Mouse (Mus musculus): ENCODE measurements around the gene Tmem255a.

The Tmem255a gene

DNA sequence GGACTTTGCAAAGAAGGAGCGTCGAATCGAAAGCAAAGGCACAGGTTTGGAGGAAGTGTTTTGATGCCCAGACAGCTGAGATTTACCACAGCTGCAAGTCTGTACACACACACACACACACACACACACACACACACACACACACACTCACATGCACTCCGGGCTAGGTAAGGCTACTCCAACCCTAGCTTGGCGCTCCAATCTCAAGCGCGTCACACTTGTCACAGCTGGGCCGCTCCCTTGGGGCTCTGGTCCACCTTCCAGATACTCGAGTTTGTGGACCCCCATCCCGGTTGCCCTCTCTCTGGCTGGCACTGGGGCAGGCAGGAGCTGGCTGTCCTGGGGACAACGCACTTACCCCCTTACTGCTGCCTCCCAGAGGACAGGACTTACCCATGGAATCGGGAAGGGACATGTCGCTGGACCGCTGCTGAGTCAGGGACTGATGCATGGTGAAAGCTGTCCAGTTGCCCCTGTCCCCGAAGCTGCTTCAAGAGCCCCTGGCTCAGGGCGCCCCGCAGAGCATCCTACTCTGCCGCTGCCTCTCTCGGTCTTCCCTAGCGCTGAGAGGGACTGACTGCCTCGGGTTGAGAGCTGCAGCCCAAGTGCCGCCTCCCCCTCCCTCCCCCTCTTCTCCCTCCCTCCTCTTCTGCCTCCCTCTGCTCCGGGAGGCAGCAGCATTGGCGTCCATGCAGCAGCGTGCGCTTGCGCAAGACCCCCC, at the start of gene Tmem255a:
Tmem255a (minus strand) TSS at position 589 of the 721 bp plus-strand sequence.
- no peak for DNase-seq

DNA sequence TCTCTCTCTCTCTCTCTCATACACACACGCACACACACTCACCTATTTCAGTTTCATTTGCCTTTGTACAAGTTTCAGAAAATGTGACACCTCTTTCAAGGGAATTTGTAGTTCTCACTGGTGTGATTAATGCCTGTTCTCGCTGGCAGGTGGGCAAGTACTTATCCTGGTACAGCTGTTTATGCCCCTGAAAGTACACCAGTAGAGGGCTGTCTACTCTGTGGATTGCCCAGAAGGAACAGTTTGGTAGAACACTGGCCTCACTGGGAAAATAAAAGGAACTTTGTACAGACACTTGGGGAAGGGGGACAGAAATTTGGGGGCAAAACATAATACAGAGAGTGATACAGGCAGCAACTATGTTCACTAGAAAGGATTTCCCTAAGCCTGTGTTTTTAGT, 7.4 kb upstream of the Tmem255a start:
- peak; percentile 6 for DNase-seq

DNA sequence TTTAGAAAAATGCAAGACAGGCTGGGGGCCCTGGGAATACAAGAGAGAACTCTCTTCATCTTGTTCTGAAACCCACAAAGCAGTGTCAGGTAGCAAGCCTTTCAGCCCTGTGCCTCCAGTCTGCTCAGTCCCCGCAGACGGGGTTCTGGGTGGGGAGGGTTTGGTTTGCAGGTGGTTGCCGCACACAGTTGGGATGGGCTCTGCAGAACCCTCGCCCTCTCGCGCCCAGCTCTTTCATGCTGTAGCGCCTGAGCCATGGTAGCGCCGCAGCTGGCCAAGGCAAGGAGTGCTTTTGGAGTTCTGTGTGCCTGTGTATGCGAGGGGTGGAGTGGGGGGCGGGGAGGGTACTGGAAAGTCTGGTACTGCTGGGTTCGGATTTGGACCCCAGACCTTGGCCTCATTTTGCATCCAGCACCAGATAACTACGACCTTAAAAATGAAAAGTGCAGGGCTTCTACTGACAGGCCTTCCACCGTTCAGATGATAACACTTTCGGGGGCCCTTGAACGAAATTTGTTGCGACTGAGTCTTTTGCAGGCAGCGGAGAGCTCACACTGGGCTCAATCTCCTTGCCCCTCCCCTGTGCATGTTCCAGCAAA, 1.8 kb downstream of the Tmem255a start:
- peak; percentile 3 for DNase-seq

DNA sequence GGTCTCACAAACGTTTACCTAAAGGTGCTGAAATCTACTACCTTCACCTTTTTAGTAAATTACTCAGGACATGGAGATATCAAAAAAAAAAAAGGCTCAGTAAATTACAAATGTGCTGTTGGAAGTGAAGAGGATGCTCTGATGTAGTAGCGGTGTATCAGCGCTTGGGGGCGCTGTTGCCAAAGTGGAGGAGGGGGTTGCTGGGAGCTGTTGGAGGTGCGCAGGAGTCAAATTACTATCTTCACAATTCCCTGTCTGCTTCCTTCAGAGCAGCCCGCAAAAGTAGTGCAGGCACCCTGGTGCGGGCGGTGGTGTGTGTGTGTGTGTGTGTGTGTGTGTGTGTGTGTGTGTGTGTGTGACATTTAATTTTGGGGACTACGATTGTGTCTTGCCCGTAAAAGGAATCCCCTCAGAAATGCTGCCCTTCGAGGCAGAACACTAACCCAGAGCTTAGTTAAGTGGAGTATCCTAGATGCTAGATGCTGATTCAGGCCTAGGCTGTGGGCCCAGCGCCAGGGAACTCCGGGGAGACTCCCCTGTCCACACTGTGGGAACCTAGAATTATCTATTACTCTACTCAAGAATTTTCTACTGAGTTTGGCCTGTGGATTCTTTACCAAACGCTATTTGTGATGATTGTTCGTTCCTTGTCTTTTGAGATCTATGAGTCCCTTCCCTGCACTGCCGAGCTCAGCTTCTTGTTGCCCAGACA, 2.4 kb downstream of the Tmem255a start:
- DNase-seq = peak; percentile 34

DNA sequence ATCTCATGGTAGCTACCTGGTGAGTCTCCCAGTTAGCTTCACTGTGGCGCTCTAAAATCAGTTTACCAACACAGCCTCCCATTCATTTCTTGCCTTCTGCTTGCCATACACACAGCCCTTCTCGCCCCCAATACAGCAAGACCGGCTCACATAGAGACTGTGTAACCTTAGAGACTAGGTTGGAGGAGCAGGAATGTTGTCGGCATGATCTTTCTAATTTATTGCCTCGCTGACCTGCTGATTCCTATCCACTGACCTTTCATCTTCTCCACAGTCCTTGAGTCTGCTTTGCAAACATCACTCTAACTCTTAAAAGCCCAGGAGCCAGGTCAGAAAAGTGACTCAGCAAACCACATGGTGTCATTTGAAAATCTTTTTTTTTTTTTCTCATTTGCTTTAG, 4.6 kb downstream of the Tmem255a start:
- DNase-seq = no peak

DNA sequence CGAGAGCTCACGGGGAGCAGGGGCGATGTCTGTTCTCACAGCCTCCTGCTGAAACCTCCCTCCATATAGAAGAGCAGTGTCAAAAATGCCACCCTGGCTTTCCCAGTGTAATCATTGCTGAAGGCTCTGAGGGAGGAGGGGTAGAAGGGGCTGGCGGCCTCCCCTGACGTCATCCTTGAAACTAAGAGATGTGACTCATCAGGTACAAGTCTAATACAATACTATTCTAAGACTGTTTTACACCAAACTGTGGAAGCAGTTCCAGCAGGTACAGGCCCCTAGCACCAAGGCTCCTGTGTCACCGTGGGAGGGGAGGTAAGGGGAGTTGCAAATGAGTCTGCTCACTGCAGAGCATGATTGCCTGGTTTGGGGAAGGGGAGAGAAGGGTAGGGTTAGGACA, 5.1 kb downstream of the Tmem255a start:
- no peak for DNase-seq

DNA sequence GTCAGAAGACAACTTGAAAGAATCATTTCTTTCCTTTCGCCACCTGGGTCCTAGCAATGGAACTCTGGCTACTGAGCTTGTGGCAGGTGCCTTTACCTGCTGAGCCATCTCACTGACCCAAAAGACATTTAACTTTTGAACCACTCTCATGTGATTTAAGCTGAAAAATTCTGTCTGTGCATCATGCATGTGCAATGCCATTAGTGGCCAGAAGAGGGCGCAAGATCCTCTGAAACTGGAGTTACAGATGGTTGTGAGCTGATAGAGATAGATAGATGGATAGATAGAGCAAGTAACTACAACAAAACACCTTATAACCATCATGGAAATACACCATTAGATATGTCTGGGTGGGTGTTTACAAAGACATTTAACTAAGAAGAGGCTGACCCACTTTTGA, 14.5 kb downstream of the Tmem255a start:
- peak; percentile 40 for DNase-seq

GRCm38 (mm10) chrX:38229888-38230287, 22.4 kb downstream of the Tmem255a start:
- DNase-seq = no peak

DNA sequence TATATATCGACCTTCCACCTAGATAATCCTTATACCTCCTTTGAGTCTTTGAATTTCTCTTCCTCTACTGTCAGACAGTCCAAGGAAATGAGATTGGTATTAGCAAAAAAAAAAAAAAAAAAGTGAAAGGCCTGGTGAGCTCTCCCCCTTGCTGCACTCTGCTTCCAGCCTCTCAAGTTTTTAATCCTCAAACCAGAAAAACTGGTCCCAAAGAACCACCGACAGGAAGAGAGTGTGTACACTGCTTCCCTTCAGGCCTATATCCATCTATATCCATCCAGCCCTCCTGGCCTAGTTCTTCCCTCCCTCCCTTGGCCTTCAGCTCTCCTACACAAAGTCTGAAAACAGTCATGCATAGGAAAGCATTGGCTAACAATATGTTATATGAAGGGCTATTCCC, 29.5 kb downstream of the Tmem255a start:
- DNase-seq = no peak

DNA sequence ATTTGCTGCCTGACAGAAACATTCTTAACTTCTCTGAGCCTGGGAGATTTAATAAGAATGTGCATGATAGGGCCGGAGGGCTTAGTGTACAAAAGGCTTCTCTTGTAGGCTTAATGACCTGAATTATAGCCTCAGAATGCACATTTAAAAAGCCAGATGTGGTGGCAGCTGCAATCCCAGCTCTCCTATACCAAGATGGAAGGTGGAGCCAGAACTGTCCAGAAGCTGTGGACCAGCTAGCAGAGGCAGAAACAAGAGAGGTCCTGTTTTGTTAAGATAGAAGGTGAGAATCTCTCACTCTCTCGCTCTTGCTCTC, 34.6 kb downstream of the Tmem255a start:
- DNase-seq = no peak

- DNase-seq = peak; percentile 44
Measured at GRCm38 (mm10) chrX:38216986-38217675, 35.1 kb downstream of the Tmem255a start.

DNA sequence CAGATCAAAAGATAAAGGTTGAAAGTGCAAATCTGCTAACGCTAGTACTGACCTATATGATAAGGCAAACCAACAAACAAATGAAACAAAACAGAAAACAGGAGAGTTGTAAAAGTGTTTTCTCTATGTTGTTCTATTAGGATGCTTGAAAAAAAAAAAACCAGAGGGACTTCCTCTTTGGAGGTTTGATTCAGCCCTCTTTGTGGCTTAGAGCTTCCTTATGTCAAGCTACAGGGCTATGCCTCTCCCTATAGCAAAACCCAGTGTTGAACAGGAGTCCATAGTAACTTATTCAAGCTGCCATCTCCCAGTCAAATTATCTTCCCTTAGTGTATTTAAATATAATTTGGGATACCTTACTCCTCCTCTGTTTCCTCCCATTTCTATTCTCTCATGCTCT, 44.8 kb downstream of the Tmem255a start:
- DNase-seq = no peak

DNA sequence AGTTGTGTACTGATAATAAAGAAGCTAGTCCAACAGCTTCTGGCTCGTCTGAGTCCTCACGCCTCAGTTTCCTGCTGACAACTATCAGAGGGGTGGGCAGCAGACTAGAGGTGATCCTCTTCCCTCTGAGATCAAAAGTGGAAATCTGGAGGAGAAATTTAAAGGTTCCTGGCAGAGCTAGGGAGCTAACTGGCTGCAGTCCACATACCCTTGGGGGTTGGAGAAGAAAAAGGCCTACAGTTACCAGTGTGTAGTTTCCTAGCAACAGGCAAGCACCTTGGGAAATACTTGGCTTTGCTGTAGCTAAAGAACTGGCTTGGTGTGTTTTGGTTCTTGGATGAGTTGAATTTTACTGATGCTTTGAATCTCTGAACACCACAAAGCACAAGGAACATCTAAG, 50.4 kb downstream of the Tmem255a start:
- no peak for DNase-seq

DNA sequence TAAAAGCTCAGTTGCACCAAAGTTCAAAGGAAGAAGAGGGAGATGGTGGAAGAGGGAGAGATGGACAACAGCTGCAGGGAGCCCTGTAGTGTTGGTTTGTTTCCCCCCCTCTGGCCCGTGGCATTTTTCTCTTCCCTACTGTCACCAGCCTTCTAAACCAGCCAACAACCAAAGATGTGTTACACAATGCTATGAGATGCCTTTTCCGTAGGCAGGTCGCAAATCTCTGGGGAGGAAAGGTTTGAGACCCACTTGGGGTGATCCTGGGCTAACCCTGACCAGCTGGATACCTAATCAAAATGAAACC, 61.8 kb downstream of the Tmem255a start:
- DNase-seq = no peak

DNA sequence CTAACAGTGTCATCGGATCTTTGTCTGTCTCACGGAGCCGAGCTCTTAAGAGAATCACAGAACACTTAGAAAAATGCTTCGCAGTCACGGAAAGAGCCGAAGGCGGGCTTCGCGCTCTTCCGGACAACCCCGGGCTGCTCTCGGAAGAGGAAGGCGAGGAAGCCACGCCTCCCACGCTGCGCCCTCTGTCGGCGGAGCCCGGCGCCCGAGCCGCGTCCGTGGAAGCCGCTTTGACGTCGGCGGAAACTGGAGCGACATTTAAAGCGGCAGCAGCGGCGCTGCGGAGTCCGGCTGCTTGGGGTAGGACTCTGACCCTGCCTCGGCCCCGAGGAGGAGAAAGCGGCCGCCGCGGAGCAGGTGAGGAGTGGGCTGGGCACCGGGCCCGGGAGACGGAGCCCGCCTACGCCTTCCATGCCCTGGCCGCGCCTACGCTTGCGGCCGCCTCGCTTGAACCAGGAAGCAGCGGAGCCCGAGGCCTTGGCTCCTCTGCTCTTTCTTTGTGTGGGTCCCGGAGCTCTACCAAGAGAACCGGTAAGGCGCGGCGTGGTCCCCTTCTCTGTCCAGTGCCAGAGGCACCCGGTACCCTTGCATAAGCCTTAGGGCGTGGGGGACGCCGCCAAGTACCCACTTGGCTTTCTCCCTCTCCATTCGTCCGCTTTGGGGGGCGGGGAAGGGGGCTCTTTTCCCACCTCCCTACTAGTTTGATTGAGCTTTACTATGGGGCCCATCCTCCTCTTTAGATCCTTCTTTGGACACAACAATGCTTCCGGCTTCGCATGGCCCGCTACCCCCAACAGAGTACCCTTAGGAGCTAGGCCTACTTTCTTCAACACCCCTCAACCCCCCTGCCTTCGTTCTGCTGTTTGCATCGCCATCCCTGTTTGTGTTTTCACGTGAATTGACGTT, 62.4 kb downstream of the Tmem255a start, which contains the start of gene Zbtb33:
Zbtb33 (plus strand) TSS at position 242 of the 906 bp plus-strand sequence.
- peak; percentile 89 for DNase-seq

DNA sequence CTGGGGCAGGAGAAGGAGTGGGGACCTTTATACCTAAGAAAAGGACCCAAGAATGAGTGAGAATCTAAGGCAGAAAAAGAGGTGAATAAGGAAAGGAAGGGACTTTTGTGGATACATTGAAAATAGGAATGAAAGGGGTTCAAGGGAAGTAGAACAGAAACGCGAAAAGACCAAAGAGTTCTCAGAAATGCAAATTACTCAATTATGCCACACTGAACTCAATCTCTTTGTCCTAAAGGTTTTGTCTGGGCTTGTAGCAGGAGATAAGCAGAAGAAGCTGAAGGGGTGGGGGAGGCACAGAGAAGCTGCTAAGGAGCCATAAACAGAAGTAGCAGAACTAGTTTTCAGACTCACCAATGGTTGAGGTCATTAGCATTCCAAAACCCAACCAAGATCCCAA, 66.7 kb downstream of the Tmem255a start:
- no peak for DNase-seq

GRCm38 (mm10) chrX:38181608-38182258, 70.5 kb downstream of the Tmem255a start:
- DNase-seq = peak; percentile 43

DNA sequence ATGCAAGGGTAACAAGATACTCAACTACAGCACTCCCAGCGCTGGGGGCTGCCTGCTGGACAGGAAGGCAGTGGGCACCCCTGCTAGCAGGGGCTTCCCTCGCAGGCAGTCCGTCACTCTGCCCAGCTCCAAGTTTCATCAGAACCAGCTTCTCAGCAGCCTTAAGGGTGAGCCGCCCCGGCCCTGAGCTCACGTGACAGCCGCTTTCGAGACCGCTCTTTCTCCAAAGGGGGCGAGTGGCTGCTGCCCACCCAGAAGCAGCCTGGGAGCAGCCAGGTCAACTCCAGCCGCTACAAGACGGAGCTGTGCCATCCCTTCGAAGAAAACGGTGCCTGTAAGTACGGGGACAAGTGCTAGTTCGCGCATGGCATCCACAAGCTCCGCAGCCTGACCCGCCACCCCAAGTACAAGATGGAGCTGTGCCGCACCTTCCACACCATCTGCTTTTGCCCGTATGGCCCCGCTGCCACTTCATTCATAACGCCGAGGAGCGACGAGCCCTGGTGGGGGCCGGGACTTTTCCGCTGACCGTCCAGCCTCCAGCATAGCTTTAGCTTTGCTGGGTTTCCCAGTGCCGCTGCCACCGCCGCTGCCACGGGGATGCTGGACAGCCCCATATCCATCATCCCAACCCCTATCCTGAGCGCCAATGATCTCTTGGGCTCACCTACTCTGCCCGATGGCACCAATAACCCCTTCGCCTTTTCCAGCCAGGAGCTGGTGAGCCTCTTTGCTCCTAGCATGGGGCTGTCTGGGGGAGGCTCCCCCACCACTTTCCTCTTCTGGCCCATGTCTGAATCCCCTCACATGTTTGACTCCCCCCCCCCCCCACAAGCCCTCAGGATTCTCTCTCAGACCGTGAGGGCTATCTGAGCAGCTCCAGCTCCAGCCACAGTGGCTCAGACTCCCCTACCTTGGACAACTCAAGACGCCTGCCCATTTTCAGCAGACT, 71.3 kb downstream of the Tmem255a start:
- DNase-seq = no peak

DNA sequence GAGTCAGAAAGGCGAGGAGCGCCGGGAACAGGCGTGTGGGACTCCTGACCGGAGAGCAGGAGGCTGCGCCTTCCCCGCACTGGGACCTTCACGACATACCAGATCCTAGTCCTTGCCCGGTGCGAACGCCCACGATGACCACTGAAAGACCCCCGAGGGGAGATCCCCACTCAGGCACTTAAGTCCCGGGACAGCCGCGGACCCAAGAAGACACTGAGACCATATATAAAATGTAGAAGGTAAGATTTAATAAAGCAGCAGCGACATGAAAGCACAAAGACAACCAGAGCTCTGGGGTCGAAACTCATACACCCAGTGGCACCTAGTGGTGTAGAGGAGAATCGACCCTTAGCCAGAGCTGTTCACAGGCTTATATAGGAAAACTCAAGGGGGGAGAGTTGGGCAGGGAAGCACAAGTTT, 72.3 kb downstream of the Tmem255a start:
- peak; percentile 68 for DNase-seq

GRCm38 (mm10) chrX:38166592-38166991, 85.6 kb downstream of the Tmem255a start:
- no peak for DNase-seq

DNA sequence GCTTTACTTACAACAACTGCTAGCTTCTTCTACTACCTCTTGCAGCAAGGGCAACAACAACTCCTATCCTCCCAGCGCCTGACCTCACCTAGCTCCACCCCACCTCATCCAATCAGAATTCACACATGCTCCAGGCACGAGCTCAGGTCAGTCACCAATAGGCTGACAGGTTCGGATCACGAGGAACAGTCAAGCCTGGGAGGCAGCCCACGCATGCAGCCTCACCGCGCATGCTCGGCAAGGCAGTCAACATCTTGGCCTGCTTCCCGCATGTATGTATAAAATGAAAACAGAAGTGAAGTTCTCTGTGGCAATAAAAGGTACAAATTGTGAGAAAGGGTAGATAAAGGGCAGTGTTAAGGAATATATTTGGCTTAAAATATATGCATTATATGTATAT, 86.2 kb downstream of the Tmem255a start:
- no peak for DNase-seq
